Mouse (Mus musculus) megakaryocyte, embryonic 14.5 days (primary cell): ENCODE results near the gene Stx18. TPM values are rescaled to one million over a fixed set of nuclear protein-coding genes. Genes with fewer than 3 reads are reported as not detected.

Experiments
- H3K27me3 ChIP-seq: replicated peaks from 2 replicates; pipeline ENCODE3; 2012; ENCODE audit warnings: inconsistent platforms
- H3K36me3 ChIP-seq: replicated peaks from 2 replicates; pipeline ENCODE3; 2012; ENCODE audit warnings: low read length, inconsistent platforms, mixed read lengths
- H3K4me1 ChIP-seq: 2 replicates; pipeline ENCODE4 v1.6.1; 2012; ENCODE audit warnings: inconsistent platforms
- H3K4me3 ChIP-seq: replicated peaks from 2 replicates; pipeline ENCODE3; 2012; ENCODE audit warnings: moderate library complexity, mild to moderate bottlenecking, inconsistent platforms
- H3K9me3 ChIP-seq: 2 replicates; pipeline ENCODE4 v1.6.1; 2012; ENCODE audit warnings: inconsistent platforms
- FLI1 ChIP-seq: IDR thresholded peaks from 2 replicates; pipeline ENCODE4 v1.6.1; 2012; ENCODE audit warnings: low read length, inconsistent platforms, mixed read lengths
- GATA1 ChIP-seq: IDR thresholded peaks from 3 replicates; pipeline ENCODE4 v1.6.1; 2012; ENCODE audit warnings: mixed read lengths, low read length, inconsistent platforms, borderline replicate concordance
- polyA plus RNA-seq: library from polyadenylated mRNA; stranded (reverse); fragments of >175 nt; gene quantifications from 2 replicates; pipeline ENCODE4 v1.2.3, GENCODE M21; 2012; ENCODE audit warnings: low replicate concordance; ENCODE audit not compliant: insufficient read depth

Stx18 gene
- 10.2 and 30.9 TPM in 2 replicates for polyA plus RNA-seq

DNA sequence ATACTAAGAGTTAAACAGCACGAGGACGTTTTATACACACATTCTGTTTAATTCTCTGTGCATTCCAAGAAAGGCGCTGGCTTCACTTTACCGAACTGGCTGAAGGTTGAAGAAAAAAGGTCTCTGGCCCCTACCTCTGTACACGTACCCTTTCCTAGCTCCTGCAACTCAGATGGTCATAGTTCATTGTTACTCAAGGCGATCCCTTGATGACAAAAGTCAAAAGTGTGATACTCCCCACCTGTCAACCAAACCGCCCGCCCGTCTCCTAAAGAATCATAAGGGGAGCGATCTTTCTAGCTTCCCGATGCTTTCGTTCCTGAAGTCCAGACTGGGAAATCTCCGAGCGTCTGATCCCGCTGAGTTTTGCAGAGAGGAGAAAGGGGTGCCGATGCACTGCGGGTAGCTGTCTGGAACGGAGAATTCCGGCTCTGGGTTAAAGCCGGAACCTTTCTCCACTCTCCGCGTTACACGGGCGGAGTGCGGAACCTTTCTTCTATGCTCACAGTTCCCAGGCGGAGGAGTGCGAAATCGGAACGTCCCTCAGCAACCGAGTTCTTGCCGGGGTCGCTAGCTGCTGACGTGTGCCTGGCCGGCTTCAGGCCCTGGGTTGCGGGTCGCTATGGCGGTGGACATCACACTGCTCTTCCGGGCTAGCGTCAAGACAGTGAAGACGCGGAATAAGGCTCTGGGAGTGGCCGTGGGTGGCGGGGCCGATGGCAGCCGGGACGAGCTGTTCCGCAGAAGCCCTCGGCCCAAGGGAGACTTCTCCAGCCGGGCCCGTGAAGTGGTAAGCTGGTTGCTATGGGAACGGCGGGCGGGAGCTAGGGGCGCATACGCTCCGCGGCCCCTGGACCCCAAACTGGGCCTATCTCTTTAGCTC, at the start of gene Stx18:
Gene Stx18 (plus strand): TSS at position 33 of the 883 bp plus-strand sequence.
- Histone ChIP-seq H3K4me3 (peak within 1 kb of the TSS; percentile 99), H3K36me3 (peaks cover 17% of the 10 kb centered on the region), H3K27me3 (peaks cover 11% of the 10 kb centered on the region), H3K9me3 (no peaks in the 10 kb centered on the region), H3K4me1 (peaks cover 27% of the 10 kb centered on the region)
- no peak for TF ChIP-seq GATA1
- TF ChIP-seq FLI1 = no peak

DNA sequence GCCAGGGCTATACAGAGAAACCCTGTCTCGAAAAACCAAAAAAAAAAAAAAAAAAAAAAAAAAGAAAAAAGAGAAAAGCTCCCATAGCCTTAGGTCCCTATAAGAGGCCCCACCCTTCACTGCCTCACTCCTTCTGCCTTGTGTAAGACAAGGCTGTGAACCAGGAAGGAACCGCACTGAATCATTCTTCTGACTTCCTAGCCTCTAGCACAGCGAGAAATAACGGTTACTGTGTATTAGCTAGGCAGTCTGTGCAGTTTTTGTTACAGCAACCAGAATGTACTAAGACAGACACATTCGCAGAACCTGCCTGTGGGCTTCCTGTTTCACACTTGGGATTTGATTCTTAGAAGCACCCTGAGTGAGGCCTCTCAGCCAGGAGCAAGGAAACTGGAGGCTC, 46.2 kb upstream of the Stx18 start:
- no peak for TF ChIP-seq GATA1
- TF ChIP-seq FLI1 = no peak
- H3K4me1 ChIP-seq = no peaks in the 10 kb centered on the region
- no peak overlapping the region for H3K4me3 ChIP-seq
- H3K9me3 ChIP-seq = no peaks in the 10 kb centered on the region
- peaks cover 4% of the 10 kb centered on the region for H3K27me3 ChIP-seq
- no peaks in the 10 kb centered on the region for H3K36me3 ChIP-seq

GRCm38 (mm10) chr5:37998805-37999204, 39.7 kb upstream of the Stx18 start:
- Histone ChIP-seq H3K9me3 (no peaks in the 10 kb centered on the region), H3K36me3 (no peaks in the 10 kb centered on the region), H3K27me3 (peaks cover 13% of the 10 kb centered on the region), H3K4me1 (peaks cover 4% of the 10 kb centered on the region; the same call in 1 of the 2 replicates), H3K4me3 (no peak overlapping the region)
- no peak for TF ChIP-seq GATA1
- TF ChIP-seq FLI1 = no peak

- peaks cover 22% of the 10 kb centered on the region for H3K4me1 ChIP-seq
- no peak overlapping the region for H3K4me3 ChIP-seq
- peaks cover 16% of the 10 kb centered on the region for H3K27me3 ChIP-seq
- no peaks in the 10 kb centered on the region for H3K9me3 ChIP-seq
- TF ChIP-seq GATA1 (no peak), FLI1 (no peak)
- H3K36me3 ChIP-seq = no peaks in the 10 kb centered on the region
Measured at GRCm38 (mm10) chr5:38002573-38002972, 36.0 kb upstream of the Stx18 start.

DNA sequence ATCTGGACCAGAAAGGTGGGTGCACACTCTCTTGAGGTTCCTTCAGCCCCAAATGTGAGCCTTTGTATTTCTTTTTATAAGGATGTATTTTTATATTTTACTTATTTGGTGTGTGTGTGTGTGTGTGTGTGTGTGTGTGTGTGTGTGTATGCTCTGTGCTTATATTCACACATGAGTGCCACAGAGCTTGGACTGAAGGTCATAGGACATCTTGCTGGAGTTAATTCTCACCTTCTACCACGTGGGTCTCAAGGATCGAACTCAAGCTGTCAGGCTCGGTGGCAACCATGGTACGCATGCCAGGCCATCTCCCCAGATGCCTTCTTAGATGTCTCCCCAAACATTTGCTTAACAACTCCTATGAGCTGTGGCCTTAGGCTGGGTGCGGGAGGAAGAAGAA, 33.8 kb upstream of the Stx18 start:
- Histone ChIP-seq H3K4me3 (no peak overlapping the region), H3K4me1 (peaks cover 22% of the 10 kb centered on the region), H3K36me3 (no peaks in the 10 kb centered on the region), H3K9me3 (no peaks in the 10 kb centered on the region), H3K27me3 (peaks cover 18% of the 10 kb centered on the region)
- TF ChIP-seq GATA1 = no peak
- no peak for TF ChIP-seq FLI1

DNA sequence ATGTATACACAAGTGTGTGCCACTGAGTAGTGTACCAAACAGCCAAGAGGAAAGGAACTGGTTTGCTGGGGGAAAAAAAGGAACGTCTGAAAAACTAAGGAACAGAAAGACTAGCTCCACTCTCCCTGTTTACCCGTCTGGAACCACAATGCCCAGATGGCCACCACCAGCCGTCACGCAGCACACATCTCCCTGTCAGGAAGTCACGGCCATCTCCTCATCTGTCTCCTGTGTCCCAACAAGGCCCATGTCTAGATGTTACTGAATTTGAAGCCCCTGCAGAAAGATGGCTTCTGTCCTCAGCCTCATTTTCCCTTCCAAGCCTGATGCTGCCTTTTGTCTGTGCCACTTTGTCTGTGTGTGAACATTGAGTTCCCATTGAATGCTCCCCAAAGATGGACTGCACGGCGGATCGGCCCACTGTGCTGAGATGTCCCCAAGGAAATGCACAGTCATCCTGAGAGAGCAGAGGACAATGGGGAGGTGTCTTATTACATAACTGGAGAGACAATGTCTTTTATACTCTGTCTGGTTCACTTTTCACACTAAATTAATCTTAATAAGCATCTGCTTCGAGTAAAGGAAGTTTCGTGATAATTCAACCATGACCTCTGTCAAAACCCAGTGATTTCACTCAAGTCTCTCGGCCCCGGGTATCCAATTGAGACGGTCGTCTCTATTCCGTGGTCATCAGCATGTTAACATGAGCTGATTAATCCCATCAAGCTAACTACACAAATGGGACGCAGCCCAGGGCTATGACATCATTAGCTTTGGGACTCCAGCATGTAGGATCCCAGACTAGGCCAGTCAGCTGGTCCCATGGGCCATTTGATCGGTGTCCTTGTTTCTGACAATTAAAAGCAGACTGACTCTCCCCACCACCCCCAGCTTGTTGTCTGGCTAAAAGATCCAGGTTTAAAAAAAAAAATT, 31.9 kb upstream of the Stx18 start:
- no peaks in the 10 kb centered on the region for H3K36me3 ChIP-seq
- peaks cover 20% of the 10 kb centered on the region for H3K4me1 ChIP-seq
- peaks cover 16% of the 10 kb centered on the region for H3K27me3 ChIP-seq
- H3K4me3 ChIP-seq = no peak overlapping the region
- no peaks in the 10 kb centered on the region for H3K9me3 ChIP-seq
- TF ChIP-seq GATA1 (no peak), FLI1 (no peak)

- TF ChIP-seq GATA1 = no peak
- no peak for TF ChIP-seq FLI1
- peaks cover 18% of the 10 kb centered on the region for H3K4me1 ChIP-seq
- H3K36me3 ChIP-seq = no peaks in the 10 kb centered on the region
- no peak overlapping the region for H3K4me3 ChIP-seq
- no peaks in the 10 kb centered on the region for H3K9me3 ChIP-seq
- H3K27me3 ChIP-seq = peaks cover 5% of the 10 kb centered on the region
Measured at GRCm38 (mm10) chr5:38009071-38009470, 29.5 kb upstream of the Stx18 start.

DNA sequence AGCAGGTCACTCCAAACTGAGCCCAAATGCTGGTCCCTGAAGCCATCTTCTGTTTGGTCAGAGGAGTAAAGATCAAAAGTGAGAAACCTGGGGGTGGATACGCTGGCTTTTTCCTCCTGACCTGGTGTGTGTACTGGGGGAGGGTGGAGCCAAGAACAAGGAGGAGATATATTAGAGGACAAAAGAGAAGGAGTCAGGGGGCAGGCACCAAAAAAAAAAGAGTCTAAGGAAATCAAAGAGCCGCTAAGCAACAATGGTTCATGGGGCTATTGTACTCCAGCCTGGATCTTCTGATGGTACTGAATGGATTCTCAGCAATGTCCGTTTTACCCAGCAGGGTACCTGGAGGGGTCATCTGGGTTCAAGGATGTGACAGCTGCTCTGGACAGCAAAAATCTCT, 23.6 kb upstream of the Stx18 start:
- Histone ChIP-seq H3K9me3 (peaks cover 8% of the 10 kb centered on the region), H3K27me3 (peaks cover 10% of the 10 kb centered on the region), H3K4me3 (no peak overlapping the region), H3K4me1 (no peaks in the 10 kb centered on the region), H3K36me3 (no peaks in the 10 kb centered on the region)
- no peak for TF ChIP-seq GATA1
- no peak for TF ChIP-seq FLI1

DNA sequence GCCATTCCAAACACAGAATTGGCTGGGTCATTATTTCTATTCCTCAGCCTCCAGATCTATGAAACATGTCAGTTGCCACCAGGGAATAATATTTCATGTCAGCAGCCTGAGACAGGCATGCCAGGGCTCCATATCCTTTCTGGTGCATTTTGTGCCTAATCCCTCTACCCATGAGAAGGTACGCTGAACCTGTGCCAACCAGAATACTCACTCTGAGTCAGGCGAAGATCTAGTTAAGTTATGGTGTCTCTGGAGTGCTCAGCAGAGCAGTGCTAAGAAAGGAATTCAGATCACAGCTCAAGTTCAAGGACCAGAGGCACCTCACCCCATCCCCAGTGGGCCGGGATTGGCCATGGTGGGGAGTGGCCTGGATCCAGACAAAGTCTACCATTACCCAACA, 21.6 kb upstream of the Stx18 start:
- H3K9me3 ChIP-seq = peaks cover 15% of the 10 kb centered on the region
- H3K27me3 ChIP-seq = peaks cover 17% of the 10 kb centered on the region
- H3K4me1 ChIP-seq = no peaks in the 10 kb centered on the region
- no peak for TF ChIP-seq GATA1
- TF ChIP-seq FLI1 = no peak
- no peak overlapping the region for H3K4me3 ChIP-seq
- no peaks in the 10 kb centered on the region for H3K36me3 ChIP-seq
